Mouse (Mus musculus) G1E (cell line): ENCODE results near the gene Gadd45gip1. TPM values are rescaled to one million over a fixed set of nuclear protein-coding genes. Genes with fewer than 3 reads are reported as not detected.
A peak's percentile ranks its signal among the peaks of the same experiment; 100 is the strongest.

ENCODE experiments used
- ATAC-seq: 2 replicates; pipeline ENCODE4 v1.8.0; 2016; ENCODE audit warnings: mild to moderate bottlenecking; ENCODE audit not compliant: insufficient number of reproducible peaks, poor library complexity, low FRiP score, severe bottlenecking; ENCODE audit errors: extremely low read depth
- DNase-seq: peaks from one replicate; pipeline ENCODE4 v3.0.0; 2012; ENCODE audit warnings: low spot score
- H3K27me3 ChIP-seq: 2 replicates; pipeline ENCODE4 v1.6.1; 2012; ENCODE audit warnings: mild to moderate bottlenecking, low read length, inconsistent platforms; ENCODE audit not compliant: insufficient read depth
- H3K36me3 ChIP-seq: replicated peaks from 2 replicates; pipeline ENCODE3; 2012; ENCODE audit warnings: mild to moderate bottlenecking, inconsistent platforms
- H3K4me1 ChIP-seq: 2 replicates; pipeline ENCODE4 v1.6.1; 2012; ENCODE audit warnings: low read depth, low read length, inconsistent platforms, mixed read lengths; ENCODE audit not compliant: insufficient read depth
- H3K4me3 ChIP-seq: 2 replicates; pipeline ENCODE4 v1.5.1; 2012; ENCODE audit warnings: low read depth, mild to moderate bottlenecking, inconsistent platforms, low read length, moderate library complexity, mixed read lengths
- H3K9me3 ChIP-seq: replicated peaks from 2 replicates; pipeline ENCODE4 v1.6.1; 2012; ENCODE audit warnings: inconsistent platforms
- CTCF ChIP-seq: IDR thresholded peaks from 2 replicates; pipeline ENCODE4 v1.5.1; 2012; ENCODE audit warnings: low read depth, low read length, inconsistent platforms, mixed read lengths
- GATA1 ChIP-seq: IDR thresholded peaks from 2 replicates; pipeline ENCODE4 v1.6.1; 2012; ENCODE audit warnings: borderline replicate concordance, low read length, inconsistent platforms, mixed read lengths
- GATA2 ChIP-seq: IDR thresholded peaks from 2 replicates; pipeline ENCODE4 v1.6.1; 2012; ENCODE audit warnings: low read depth, low read length, inconsistent platforms, borderline replicate concordance
- POLR2AphosphoS5 ChIP-seq: IDR thresholded peaks from 2 replicates; pipeline ENCODE4 v1.6.1; 2012; ENCODE audit warnings: low read depth, low read length, inconsistent platforms; ENCODE audit not compliant: insufficient replicate concordance
- TAL1 ChIP-seq: conservative IDR thresholded peaks from 2 replicates; pipeline ENCODE4 v1.6.1; 2012; ENCODE audit warnings: low read depth, low read length, inconsistent platforms, mixed read lengths
- polyA plus RNA-seq: library from polyadenylated mRNA; stranded (reverse); fragments of >175 nt; gene quantifications from 2 replicates; pipeline ENCODE4 v1.2.3, GENCODE M21; 2012
- total RNA-seq, 2 experiments: library from RNA; stranded (forward) in 1 of 2; stranded (reverse) in 1 of 2; fragments of 200-1000 nt in 1 of 2; fragments of >200 nt in 1 of 2; fragmentation: Nextera tagmentation in 1 of 2; gene quantifications; 2 replicates each; pipeline ENCODE4 v1.2.3; 2014 to 2017

Gene Gadd45gip1
- total and polyA plus RNA-seq, 3 experiments, result 13.0 to 79.7 (median 20.4) TPM

DNA sequence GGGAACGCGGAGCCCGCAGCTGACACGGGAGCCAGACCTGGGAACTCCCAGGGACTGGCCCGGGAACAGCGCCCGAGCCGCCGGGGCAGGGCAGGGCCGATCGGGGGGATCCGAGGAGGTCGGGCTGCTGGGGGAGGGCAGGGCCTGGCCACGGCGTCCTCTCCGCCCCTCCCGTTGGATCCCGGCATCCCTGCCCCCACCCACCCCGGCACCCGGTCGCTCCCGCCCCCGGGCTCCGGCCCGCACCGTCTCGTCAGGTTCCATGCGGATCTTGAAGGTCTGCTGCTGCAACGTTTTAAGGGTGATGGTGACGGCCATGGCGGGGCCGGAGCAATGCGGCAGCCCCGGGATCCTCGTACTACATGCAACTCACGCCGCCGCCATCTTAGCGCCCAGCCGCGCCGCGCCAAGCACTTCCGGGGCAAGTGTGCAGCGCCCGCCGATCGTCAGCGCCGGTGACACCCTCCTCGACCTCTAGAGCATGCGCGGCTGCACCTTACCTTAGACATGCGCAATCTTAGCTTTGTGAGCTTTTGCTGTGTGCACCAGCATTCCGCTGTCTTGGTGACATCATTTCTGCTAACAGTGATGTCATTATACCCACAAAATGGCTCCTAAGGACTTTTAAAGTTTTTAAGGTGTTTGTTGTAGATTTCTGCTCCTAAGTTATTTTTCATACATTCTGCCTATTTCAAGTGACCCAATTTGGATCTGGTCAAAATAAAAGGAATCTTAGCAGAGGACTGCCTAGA, 9.1 kb downstream of the Gadd45gip1 start, which contains the start of gene Rad23a:
Gene Rad23a, minus strand, starts transcription at position 418 of the 752 bp plus-strand sequence.
- Histone ChIP-seq H3K27me3 (no peaks in the 10 kb centered on the region), H3K4me1 (peaks cover 82% of the 10 kb centered on the region)
- ATAC-seq, result peak; percentile 83

DNA sequence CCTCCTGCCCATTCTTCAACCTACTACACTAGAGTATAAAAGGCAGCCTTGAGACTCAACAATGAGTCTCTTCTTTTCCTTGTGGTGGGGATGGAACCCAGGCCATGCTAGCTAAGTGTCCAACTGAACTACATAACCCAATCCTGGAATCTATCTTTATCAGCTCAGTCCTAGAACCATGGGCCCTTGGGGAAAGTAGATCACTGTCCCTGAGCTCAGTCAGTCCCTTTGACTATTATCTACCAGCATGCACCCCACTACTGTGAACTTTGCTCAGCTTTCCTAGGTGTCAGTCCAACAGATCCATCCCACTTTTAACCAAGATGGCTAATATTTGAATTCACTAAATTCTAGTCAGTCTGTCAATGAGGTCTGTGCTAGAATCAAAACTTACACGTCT, 10.2 kb downstream of the Gadd45gip1 start:
- no peaks in the 10 kb centered on the region for H3K9me3 ChIP-seq
- TF ChIP-seq TAL1 (no peak), GATA1 (no peak), GATA2 (no peak), CTCF (no peak), POLR2AphosphoS5 (no peak)
- no peaks in the 10 kb centered on the region for H3K27me3 ChIP-seq
- H3K36me3 ChIP-seq, result peaks cover 86% of the 10 kb centered on the region
- peaks cover 72% of the 10 kb centered on the region for H3K4me1 ChIP-seq
- no peak overlapping the region for H3K4me3 ChIP-seq
- ATAC-seq (no peak), DNase-seq (no peak)

More for the DNA sequence above, 9.1 kb downstream of the Gadd45gip1 start, which contains the start of gene Rad23a:
- Histone ChIP-seq H3K4me3 (peak within 1 kb of the TSS; percentile 88), H3K9me3 (no peaks in the 10 kb centered on the region), H3K36me3 (peaks cover 87% of the 10 kb centered on the region)
- peak; percentile 88 for DNase-seq
- TF ChIP-seq TAL1, result no peak
- TF ChIP-seq POLR2AphosphoS5, result peak; percentile 82; the same call in 1 of the 2 replicates

DNA sequence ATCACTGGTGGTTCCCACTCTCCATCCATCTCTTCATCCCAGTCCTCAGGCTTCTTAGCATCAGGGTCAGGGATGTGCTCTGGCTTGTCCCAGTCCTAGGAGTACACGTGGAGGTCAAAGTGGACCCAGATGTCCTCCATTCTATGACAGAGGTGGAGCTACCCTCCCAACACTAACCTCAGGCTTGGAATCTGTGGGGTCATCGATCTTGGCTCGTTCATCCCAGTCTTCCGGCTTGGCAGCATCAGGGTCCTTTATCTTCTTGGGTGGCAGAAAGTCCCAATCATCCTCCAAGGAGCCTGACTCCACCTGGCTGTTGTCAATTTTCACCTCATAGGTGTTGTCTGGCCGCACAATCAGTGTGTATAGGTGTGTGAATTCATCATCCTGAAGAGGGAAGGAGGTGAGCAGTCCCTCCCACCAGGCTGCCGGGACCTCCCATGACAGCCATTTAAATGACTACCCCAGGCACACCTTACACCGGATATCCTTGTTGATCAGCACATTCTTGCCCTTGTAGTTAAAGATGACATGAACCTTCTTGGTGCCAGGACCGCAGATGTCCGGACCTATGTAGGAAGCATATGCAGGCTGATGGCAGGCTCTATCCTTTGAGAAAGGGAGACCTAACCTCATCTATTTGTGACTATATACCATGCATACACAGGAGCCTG, 13.2 kb downstream of the Gadd45gip1 start:
- no peaks in the 10 kb centered on the region for H3K9me3 ChIP-seq
- no peaks in the 10 kb centered on the region for H3K27me3 ChIP-seq
- TF ChIP-seq POLR2AphosphoS5, result peak; percentile 85; the same call in 1 of the 2 replicates
- no peak for TF ChIP-seq GATA1
- DNase-seq, result no peak
- peaks cover 55% of the 10 kb centered on the region for H3K36me3 ChIP-seq
- H3K4me3 ChIP-seq, result peak overlapping the region; percentile 91
- no peak for ATAC-seq
- peaks cover 59% of the 10 kb centered on the region for H3K4me1 ChIP-seq

DNA sequence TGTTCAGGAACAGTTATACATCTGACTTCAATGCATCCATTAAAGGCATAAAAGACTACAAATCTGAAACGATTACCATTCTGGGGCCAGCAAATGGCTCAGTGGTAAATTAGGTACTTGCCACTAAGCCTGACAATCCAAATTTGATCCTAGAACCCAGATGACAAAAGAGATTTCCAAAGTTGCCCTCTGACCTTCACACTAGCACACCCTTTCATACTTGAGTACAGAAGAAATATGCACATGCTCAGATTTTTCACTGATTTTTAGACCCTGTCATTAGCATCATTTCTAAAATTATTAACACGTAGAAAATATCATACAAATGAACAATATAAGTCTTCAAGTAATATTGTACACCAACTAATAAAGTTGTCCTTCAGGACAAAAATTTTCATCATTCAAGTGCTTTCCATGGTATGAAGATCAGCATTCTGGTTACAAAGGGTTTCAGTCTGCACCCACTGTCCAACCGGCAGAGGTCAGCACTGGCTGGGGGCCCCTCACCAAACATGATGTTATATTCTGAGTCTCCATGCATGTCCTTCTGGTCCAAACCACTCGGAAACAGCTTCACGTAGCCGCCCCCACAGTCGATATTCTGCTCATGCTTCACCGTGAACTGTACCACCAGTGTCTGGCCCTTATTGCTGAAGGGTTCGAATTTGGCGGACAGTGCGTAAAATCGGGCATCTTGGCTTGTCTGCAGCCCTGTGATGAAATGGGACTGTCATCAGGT, 14.2 kb downstream of the Gadd45gip1 start:
- DNase-seq (no peak), ATAC-seq (no peak)
- Histone ChIP-seq H3K4me1 (peaks cover 56% of the 10 kb centered on the region), H3K9me3 (no peaks in the 10 kb centered on the region), H3K4me3 (peak overlapping the region; percentile 91), H3K27me3 (no peaks in the 10 kb centered on the region), H3K36me3 (peaks cover 54% of the 10 kb centered on the region)
- TF ChIP-seq POLR2AphosphoS5 (0 out of 2 replicates have a peak, but pooled peaks have one; percentile 41), CTCF (no peak)

DNA sequence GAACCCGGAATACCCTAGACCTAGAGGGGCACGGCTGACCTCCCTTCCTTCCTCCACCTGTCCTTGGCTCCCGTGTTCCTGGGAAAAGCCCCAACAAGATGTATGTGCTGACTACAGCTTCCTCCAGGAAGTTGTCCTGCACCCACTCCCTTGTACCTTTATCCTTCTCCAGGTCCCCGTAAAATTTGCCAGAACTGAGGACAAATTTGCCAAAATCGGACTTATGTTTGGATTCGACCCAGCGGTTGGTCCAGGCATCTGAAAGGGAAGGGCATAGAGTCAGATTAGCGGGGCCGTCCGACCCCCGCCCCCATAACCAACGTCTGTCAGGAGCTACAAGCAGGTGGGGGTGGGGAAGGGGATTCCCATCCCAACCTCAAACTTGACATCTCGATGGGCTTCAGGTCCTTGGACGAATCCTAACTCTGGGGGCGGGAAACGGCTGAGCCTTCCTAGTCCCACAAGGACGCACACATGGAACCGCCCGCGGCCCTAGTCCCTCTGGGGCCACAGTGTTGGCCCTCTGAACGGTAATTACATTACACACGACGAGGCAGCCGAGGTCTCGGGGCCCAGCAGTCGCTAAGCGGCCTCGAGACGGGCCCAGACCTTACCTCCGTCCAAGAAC, 14.9 kb downstream of the Gadd45gip1 start:
- Histone ChIP-seq H3K4me1 (peaks cover 51% of the 10 kb centered on the region), H3K27me3 (no peaks in the 10 kb centered on the region), H3K4me3 (peak overlapping the region; percentile 91), H3K9me3 (no peaks in the 10 kb centered on the region), H3K36me3 (peaks cover 54% of the 10 kb centered on the region)
- DNase-seq (no peak), ATAC-seq (no peak)
- TF ChIP-seq TAL1, result no peak
- no peak; the same call in none of the 2 replicates for TF ChIP-seq POLR2AphosphoS5
- TF ChIP-seq GATA2, result no peak
- TF ChIP-seq CTCF, result no peak
- TF ChIP-seq GATA1, result no peak
